Mouse (Mus musculus): Measurements from ENCODE around the gene Mansc4. TPM values are rescaled to one million over a fixed set of nuclear protein-coding genes. Genes with fewer than 3 reads are reported as not detected.

The Mansc4 gene
- polyA plus RNA-seq, 2 experiments from 2014 or later, result 1.4 to 1.6 TPM

Other genes with a start within 250 kb of the Mansc4 start
- not detected for gene Smco2, start 236.9 kb downstream of the Mansc4 start, polyA plus RNA-seq (2017; shearing (Covaris generic))
- gene Ppfibp1, start 198.5 kb downstream of the Mansc4 start, polyA plus RNA-seq (2017; shearing (Covaris generic)), result 10 to 100 TPM in 1 of 2 experiments, 1 to 10 TPM in 1; 5.8 to 10.1 TPM
- gene 1700034J05Rik, start 132.6 kb downstream of the Mansc4 start, polyA plus RNA-seq (2017; shearing (Covaris generic)), result not detected
- gene Rep15, start 54.4 kb downstream of the Mansc4 start, polyA plus RNA-seq (2017; shearing (Covaris generic)), result under 1 TPM; 0.49 to 0.90 TPM
- gene Mrps35, start 44.3 kb downstream of the Mansc4 start, polyA plus RNA-seq (2017; shearing (Covaris generic)), result 10 to 100 TPM; 70.2 to 75.6 TPM
- gene Klhl42, start 4.3 kb upstream of the Mansc4 start, polyA plus RNA-seq (2017; shearing (Covaris generic)), result 1 to 10 TPM; 4.2 to 4.6 TPM
- gene Pthlh, start 177.2 kb upstream of the Mansc4 start, polyA plus RNA-seq (2017; shearing (Covaris generic)), result not detected